Mouse (Mus musculus) intestine, postnatal 0 days (tissue): ENCODE data around the gene Gm17455. TPM values are rescaled to one million over a fixed set of nuclear protein-coding genes. Genes with fewer than 3 reads are reported as not detected.

ENCODE experiments used
- ATAC-seq: fragments of 200-750 bp; cut with Nextera tagmentation; 2 replicates; pipeline ENCODE4 v1.8.0; 2017; ENCODE audit warnings: mild to moderate bottlenecking, moderate TSS enrichment, moderate library complexity
- H3K27ac ChIP-seq: fragments of 300-500 bp; sonication (generic); 2 replicates; pipeline ENCODE4 v1.5.1; 2014; ENCODE audit warnings: mild to moderate bottlenecking, low read depth, low read length, moderate library complexity
- H3K27me3 ChIP-seq: fragments of 300-500 bp; sonication (generic); replicated peaks from 2 replicates; pipeline ENCODE4 v1.6.1; 2014; ENCODE audit warnings: low read length, mixed read lengths; ENCODE audit not compliant: control insufficient read depth, insufficient read depth
- H3K36me3 ChIP-seq: fragments of 300-500 bp; sonication (generic); 2 replicates; pipeline ENCODE4 v1.6.1; 2014; ENCODE audit warnings: mild to moderate bottlenecking, moderate library complexity; ENCODE audit not compliant: control insufficient read depth, insufficient read depth
- H3K4me1 ChIP-seq: fragments of 300-500 bp; sonication (generic); replicated peaks from 2 replicates; pipeline ENCODE4 v1.6.1; 2014; ENCODE audit warnings: antibody characterized with exemption, low read length, mixed read lengths; ENCODE audit not compliant: control insufficient read depth, insufficient read depth
- H3K4me2 ChIP-seq: fragments of 300-500 bp; sonication (generic); replicated peaks from 2 replicates; pipeline ENCODE4 v1.6.1; 2014; ENCODE audit warnings: low read depth, mild to moderate bottlenecking, moderate library complexity
- H3K4me3 ChIP-seq: fragments of 300-500 bp; sonication (generic); 2 replicates; pipeline ENCODE4 v1.5.1; 2014; ENCODE audit warnings: low read depth, low read length
- H3K9ac ChIP-seq: fragments of 300-500 bp; sonication (generic); 2 replicates; pipeline ENCODE4 v1.6.1; 2014; ENCODE audit warnings: mild to moderate bottlenecking, low read depth, low read length
- H3K9me3 ChIP-seq: fragments of 300-500 bp; sonication (generic); 2 replicates; pipeline ENCODE4 v1.6.1; 2016; ENCODE audit warnings: mixed run types; ENCODE audit not compliant: control insufficient read depth
- CTCF ChIP-seq: sonication (generic); IDR thresholded peaks from 2 replicates; pipeline ENCODE4 v1.5.1; 2016; ENCODE audit warnings: low read depth, mild to moderate bottlenecking, control low read depth, antibody characterized with exemption, moderate library complexity
- WGBS: fragments of 180-500 bp; shearing (Covaris S2); extraction: QIAGEN DNeasy Blood & Tissue Kit; methylation state at CpG from one replicate; pipeline ENCODE4 v1.1.7; 2014; 5-methylcytosine and 5-hydroxymethylcytosine counted together
- polyA plus RNA-seq: library from polyadenylated mRNA; unstranded; fragments of >200 nt; fragmentation: Nextera tagmentation; extraction: Ambion mirVana; gene quantifications from 2 replicates; pipeline ENCODE4 v1.2.1, GENCODE M21; 2015

Gene Gm17455
- polyA plus RNA-seq, 1 experiment from 2014 or later: 0.65 TPM

DNA sequence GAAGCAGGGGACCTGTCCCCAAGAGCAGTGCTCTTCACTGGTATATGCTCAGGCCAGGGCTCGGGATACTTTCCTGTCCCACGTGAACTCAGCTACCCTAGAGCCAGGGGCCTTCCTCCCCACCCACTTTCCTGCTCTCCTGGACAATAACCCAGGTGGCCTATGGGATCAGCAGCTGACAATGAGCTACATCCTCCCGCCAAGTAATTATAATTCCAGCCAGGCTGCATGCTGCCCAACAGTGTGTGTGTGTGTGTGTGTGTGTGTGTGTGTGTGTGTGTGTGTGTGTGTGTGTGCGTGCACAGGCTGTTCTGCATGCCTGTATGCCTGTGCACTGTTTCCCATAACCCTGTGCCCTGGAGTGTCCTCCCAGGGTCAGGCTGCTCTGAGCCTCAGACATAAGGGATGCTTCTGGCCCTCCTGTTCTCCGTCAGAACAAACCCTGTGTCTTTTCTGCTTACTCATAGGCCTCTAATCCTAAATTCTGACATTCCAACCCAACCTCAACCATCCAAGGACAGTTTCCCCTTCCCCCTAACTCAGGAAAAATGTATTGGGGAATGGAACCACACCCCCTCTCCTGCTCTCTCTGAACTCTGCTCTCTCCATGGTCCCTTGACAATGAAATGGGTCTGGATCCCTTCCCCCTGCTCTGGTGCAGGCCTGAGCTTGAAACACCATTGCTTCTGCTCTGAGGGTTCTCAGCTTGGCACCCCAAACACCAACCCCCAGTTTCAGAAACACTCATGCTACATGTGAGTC is 46.1 kb upstream of the Gm17455 start:
- no peaks in the 10 kb centered on the region for H3K27me3 ChIP-seq
- TF ChIP-seq CTCF: no peak
- no peak for ATAC-seq
- no peak overlapping the region for H3K4me2 ChIP-seq
- H3K4me1 ChIP-seq: peaks cover 17% of the 10 kb centered on the region; the same call in 1 of the 2 replicates
- H3K9me3 ChIP-seq: no peaks in the 10 kb centered on the region
- peaks cover 5% of the 10 kb centered on the region for H3K36me3 ChIP-seq
- no peak overlapping the region for H3K9ac ChIP-seq
- no peak overlapping the region for H3K27ac ChIP-seq
- 59% methylated on average over 5 of the region's 5 CpGs for WGBS
- H3K4me3 ChIP-seq: no peak overlapping the region

DNA sequence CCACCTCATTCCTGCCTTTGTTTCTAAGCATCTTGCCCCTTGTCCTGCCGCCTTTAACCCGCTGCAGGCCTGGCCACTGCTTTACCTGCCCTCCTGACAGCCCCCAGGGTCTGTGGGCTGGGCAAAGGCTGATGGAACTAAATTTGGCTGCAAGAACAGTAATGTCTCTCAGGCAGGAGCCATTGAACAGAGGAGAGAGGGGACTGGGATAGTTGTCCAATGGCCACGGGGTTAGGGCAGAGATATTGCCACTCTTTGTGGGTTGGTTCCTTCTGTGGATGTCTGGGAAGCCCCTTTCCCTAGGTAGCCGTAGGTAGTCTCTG is 45.6 kb upstream of the Gm17455 start:
- WGBS: 89% methylated on average over 4 of the region's 4 CpGs

DNA sequence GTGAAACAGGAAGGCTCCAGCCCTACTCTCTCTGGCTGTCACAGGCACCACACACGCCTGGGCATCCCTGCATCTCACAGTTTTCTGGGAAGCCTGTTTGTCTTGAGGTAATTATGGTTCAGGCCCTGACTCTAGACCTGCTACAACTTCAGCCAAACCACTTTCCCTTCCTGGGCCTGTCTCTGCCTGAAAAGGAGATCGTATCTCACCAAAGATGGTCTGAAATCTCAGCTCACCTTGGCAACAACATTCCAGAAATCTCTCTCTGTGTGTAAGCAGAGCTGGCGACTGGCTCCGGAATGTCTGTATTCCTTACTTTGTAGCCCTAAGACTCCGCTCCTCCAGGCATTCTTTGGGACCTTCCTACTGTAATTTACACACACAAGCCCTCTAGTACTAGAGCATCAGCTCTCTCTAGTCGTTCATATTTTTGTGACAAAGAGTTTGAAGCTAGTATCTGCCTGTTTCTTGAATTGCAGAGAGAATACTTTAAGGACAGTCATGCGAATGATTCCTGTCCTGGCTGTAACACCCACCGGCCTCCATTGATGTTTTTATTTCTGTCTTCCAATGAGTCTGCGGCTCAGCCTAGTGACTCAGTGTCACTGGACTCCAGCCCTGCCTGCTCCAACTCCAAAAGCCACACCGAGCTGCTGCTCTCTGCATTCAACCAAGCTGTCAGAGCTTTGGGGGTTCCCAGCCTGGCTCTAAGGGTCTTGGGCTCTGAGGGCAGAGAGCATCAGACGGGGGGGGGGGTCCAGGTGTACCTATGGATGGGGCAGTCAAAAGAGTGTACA is 44.4 kb upstream of the Gm17455 start:
- Histone ChIP-seq H3K27me3 (no peaks in the 10 kb centered on the region), H3K9ac (no peak overlapping the region), H3K36me3 (peaks cover 19% of the 10 kb centered on the region), H3K4me3 (no peak overlapping the region), H3K4me1 (peaks cover 8% of the 10 kb centered on the region; the same call in 1 of the 2 replicates), H3K9me3 (no peaks in the 10 kb centered on the region), H3K4me2 (no peak overlapping the region), H3K27ac (no peak overlapping the region)
- 62% methylated on average over 11 of the region's 11 CpGs for WGBS
- ATAC-seq: no peak
- TF ChIP-seq CTCF: no peak

More for the DNA sequence above, 45.6 kb upstream of the Gm17455 start:
- H3K9me3 ChIP-seq: no peaks in the 10 kb centered on the region
- TF ChIP-seq CTCF: no peak
- no peak overlapping the region for H3K9ac ChIP-seq
- no peaks in the 10 kb centered on the region for H3K27me3 ChIP-seq
- peaks cover 12% of the 10 kb centered on the region; the same call in 1 of the 2 replicates for H3K4me1 ChIP-seq
- H3K27ac ChIP-seq: no peak overlapping the region
- no peak for ATAC-seq
- peaks cover 8% of the 10 kb centered on the region for H3K36me3 ChIP-seq
- H3K4me3 ChIP-seq: no peak overlapping the region
- no peak overlapping the region for H3K4me2 ChIP-seq

DNA sequence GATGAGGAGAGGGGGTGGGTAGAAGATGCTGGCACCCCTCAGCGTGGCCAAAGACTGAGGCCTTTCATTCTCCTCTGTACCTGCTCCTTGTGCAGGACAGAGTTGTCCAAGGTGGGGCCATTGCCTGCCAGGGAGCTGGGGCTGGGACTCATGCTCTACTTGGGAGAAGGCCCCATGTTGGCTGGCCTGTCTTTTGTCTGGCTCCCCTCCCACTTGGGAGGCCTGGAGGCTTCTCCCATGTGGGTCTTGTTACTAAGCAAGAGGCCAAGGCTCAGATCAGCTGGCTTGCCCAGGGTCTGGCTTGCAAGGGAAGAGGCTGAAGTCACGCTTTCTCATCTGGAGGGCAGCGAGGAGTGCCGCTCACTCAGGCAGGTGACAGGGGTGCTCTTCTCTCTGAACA is 42.1 kb upstream of the Gm17455 start:
- Histone ChIP-seq H3K9ac (no peak overlapping the region), H3K9me3 (no peaks in the 10 kb centered on the region), H3K27ac (no peak overlapping the region), H3K36me3 (peaks cover 19% of the 10 kb centered on the region), H3K4me1 (0 out of 2 replicates have a peak, but pooled peaks cover 8% of the 10 kb centered on the region), H3K4me2 (no peak overlapping the region), H3K27me3 (no peaks in the 10 kb centered on the region), H3K4me3 (no peak overlapping the region)
- ATAC-seq: no peak
- 84% methylated on average over 4 of the region's 4 CpGs for WGBS
- TF ChIP-seq CTCF: no peak

DNA sequence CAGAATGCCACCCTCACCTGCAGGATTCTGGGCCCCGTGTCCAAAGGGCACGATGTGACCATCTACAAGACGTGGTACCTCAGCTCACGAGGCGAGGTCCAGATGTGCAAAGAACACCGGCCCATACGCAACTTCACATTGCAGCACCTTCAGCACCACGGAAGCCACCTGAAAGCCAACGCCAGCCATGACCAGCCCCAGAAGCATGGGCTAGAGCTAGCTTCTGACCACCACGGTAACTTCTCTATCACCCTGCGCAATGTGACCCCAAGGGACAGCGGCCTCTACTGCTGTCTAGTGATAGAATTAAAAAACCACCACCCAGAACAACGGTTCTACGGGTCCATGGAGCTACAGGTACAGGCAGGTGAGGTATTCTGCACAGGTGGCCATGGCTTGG is 41.6 kb upstream of the Gm17455 start:
- H3K9ac ChIP-seq: no peak overlapping the region
- no peaks in the 10 kb centered on the region for H3K27me3 ChIP-seq
- 89% methylated on average over 14 of the region's 14 CpGs for WGBS

DNA sequence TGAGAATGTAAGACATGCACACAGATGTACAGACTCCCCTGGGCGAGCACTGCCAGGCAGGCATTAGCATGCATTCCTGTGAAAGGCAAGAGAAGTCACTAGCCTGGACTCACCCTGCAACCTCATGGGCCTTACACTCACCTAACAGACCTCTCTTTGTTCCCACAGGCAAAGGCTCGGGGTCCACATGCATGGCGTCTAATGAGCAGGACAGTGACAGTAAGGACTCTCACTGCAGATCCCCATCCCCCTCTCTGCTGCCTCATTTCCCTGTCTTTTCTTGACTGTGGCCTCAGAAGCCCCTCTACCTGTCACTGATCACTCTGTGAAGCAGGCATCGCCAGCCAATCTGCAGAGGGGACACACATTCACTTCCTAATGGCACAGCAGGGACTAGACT is 40.8 kb upstream of the Gm17455 start:
- WGBS: 73% methylated on average over 4 of the region's 4 CpGs
- Histone ChIP-seq H3K27ac (no peak overlapping the region), H3K4me2 (no peak overlapping the region), H3K4me3 (no peak overlapping the region), H3K36me3 (peaks cover 20% of the 10 kb centered on the region), H3K4me1 (0 out of 2 replicates have a peak, but pooled peaks cover 8% of the 10 kb centered on the region), H3K9ac (no peak overlapping the region), H3K27me3 (no peaks in the 10 kb centered on the region), H3K9me3 (no peaks in the 10 kb centered on the region)
- no peak for ATAC-seq
- TF ChIP-seq CTCF: no peak

More for the DNA sequence above, 41.6 kb upstream of the Gm17455 start:
- H3K4me2 ChIP-seq: no peak overlapping the region
- H3K27ac ChIP-seq: no peak overlapping the region
- no peaks in the 10 kb centered on the region for H3K9me3 ChIP-seq
- no peak overlapping the region for H3K4me3 ChIP-seq
- TF ChIP-seq CTCF: no peak
- no peak for ATAC-seq
- H3K36me3 ChIP-seq: peaks cover 19% of the 10 kb centered on the region
- 0 out of 2 replicates have a peak, but pooled peaks cover 8% of the 10 kb centered on the region for H3K4me1 ChIP-seq
